Mouse (Mus musculus) layer of hippocampus, adult 9-11 months (tissue): ENCODE results near the gene Pum1.

Experiments used
- DNase-seq: peaks from one replicate; pipeline ENCODE4 v3.0.0; 2022

Gene Pum1

DNA sequence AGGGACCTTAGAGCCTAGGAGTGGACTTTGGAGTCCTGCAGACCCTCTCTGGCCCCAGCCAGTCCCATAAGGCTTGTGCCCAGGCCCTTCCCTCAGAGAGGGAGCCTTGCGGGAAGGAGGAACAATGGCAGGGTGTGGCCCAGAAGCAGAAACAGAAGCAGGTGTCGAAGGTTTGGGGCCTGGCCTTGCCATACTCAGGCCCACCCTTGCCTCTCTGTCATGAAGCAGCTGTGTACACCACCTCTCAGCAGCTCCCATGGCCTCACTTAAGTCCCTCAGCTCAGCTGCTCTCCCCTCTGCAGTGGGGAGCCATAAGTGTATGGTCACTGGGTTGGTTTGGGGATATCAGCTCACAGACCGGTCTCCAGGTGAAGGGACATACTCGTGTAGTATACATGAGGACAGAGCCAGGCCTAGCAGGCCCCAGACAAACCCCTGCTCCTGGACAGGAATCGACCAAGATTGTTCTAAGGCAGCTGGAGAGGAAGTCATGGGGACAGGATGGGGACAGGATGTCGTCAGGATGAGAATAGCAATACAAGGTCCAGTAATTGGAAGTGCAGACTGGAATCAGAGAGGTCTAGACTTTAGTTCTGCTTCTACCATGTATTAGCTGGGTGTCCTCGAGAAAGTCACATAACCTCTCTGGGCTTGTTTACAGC, 157.6 kb downstream of the Pum1 start:
- no peak for DNase-seq

DNA sequence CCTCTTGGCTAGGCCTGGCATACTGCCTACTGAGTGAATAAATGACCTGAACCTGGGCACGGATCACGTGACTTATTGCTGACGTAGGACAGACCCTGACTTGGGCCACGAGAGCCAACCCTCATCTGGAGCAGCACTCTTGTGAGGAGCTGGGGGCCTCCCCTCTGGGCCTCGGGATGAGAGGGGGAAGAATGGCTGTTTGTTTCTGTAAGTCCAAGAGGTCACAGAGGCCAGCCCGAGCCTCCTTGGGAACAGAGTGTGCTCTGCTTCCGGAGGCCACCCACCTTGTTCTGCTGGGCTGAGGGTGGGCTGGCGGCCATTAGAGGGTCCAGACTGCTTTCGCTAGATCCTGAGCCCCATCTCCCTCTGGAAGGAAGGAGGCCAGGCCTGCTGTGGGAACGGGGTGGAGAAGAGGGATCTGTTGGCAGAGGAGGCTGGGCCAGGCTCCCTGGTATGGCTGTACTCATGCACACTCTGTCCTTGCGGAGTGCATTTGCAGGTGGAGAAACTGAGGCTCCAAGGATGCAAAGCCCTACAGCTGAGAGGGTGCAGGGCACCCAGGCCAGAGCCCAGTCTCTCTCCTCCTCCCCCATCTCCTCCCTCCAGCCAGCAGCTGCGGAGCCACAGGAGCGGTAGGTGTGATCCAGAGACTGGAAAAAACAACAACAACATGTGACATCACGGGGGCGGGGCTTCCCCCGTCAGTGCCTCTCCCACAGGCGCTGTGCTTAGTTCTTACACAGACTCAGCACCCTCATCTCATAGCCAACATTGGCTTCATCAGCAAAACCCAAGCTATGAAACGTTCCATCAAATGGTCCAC, 165.9 kb downstream of the Pum1 start:
- no peak for DNase-seq
